Mouse (Mus musculus): ENCODE results near the gene Pard3. TPM values are rescaled to one million over a fixed set of nuclear protein-coding genes. Genes with fewer than 3 reads are reported as not detected.

Gene Pard3
- polyA plus RNA-seq, 1 experiment from 2014 or later: 5.4 TPM

- Histone ChIP-seq H3K9me3 (replicated peaks) (no peaks in the 10 kb centered on the region), H3K27ac (no peak overlapping the region), H3K4me1 (replicated peaks) (no peaks in the 10 kb centered on the region), H3K36me3 (no peaks in the 10 kb centered on the region), H3K27me3 (no peaks in the 10 kb centered on the region), H3K4me3 (replicated peaks) (no peak overlapping the region), H3K4me2 (no peak overlapping the region), H3K9ac (no peak overlapping the region)
- 64% methylated on average over 4 of the region's 4 CpGs for WGBS (ENCODE audit: insufficient replicate concordance)
- DNase-seq (no peak), ATAC-seq (ENCODE audit: low read depth) (no peak)
Measured at GRCm38 (mm10) chr8:127639088-127639453, 575.4 kb downstream of the Pard3 start.

- ATAC-seq (ENCODE audit: low read depth) (no peak), DNase-seq (no peak)
- H3K27me3 ChIP-seq: no peaks in the 10 kb centered on the region
- no peaks in the 10 kb centered on the region for H3K9me3 ChIP-seq (replicated peaks)
- no peaks in the 10 kb centered on the region for H3K36me3 ChIP-seq
- WGBS (ENCODE audit: insufficient replicate concordance): 68% methylated on average over 3 of the region's 3 CpGs
- no peak overlapping the region for H3K4me2 ChIP-seq
- no peak overlapping the region for H3K4me3 ChIP-seq (replicated peaks)
- no peak overlapping the region for H3K9ac ChIP-seq
- no peaks in the 10 kb centered on the region for H3K4me1 ChIP-seq (replicated peaks)
- H3K27ac ChIP-seq: no peak overlapping the region
Measured at GRCm38 (mm10) chr8:127655559-127655958, 591.9 kb downstream of the Pard3 start.

Other genes starting within 250 kb of the Pard3 start
- 202 and 204 TPM in 2 replicates for gene Tomm20, start 118.0 kb upstream of the Pard3 start, polyA plus RNA-seq (2015; fragmentation: Nextera tagmentation; extraction: Ambion mirVana)
- gene Rbm34, start 92.8 kb upstream of the Pard3 start, polyA plus RNA-seq (2015; fragmentation: Nextera tagmentation; extraction: Ambion mirVana): 16.5 and 19.2 TPM in 2 replicates